Mouse (Mus musculus) E14TG2a.4 (cell line): ENCODE measurements around the gene Fbxl17.

Experiments used
- H3K27me3 ChIP-seq: 2 replicates; pipeline ENCODE4 v1.6.1; 2014; ENCODE audit warnings: low read length, control low read depth; ENCODE audit not compliant: insufficient read depth
- H3K36me3 ChIP-seq: 2 replicates; pipeline ENCODE4 v1.6.1; 2014; ENCODE audit warnings: low read length, control low read depth; ENCODE audit not compliant: insufficient read depth
- H3K4me1 ChIP-seq: replicated peaks from 2 replicates; pipeline ENCODE4 v1.6.1; 2014; ENCODE audit warnings: low read depth, low read length, control low read depth
- H3K4me3 ChIP-seq: replicated peaks from 2 replicates; pipeline ENCODE4 v1.5.1; 2014; ENCODE audit warnings: mild to moderate bottlenecking, low read length
- H3K9me3 ChIP-seq: 2 replicates; pipeline ENCODE4 v1.6.1; 2014; ENCODE audit warnings: low read length, control low read depth
- CTCF ChIP-seq: conservative IDR thresholded peaks from 2 replicates; pipeline ENCODE4 v1.5.1; 2014; ENCODE audit warnings: low read length
- NANOG ChIP-seq: IDR thresholded peaks from 2 replicates; pipeline ENCODE4 v1.6.1; 2014; ENCODE audit warnings: borderline replicate concordance, low read length, mixed read lengths
- POU5F1 ChIP-seq: IDR thresholded peaks from 2 replicates; pipeline ENCODE4 v1.6.1; 2014; ENCODE audit warnings: low read length, borderline replicate concordance

Gene Fbxl17

DNA sequence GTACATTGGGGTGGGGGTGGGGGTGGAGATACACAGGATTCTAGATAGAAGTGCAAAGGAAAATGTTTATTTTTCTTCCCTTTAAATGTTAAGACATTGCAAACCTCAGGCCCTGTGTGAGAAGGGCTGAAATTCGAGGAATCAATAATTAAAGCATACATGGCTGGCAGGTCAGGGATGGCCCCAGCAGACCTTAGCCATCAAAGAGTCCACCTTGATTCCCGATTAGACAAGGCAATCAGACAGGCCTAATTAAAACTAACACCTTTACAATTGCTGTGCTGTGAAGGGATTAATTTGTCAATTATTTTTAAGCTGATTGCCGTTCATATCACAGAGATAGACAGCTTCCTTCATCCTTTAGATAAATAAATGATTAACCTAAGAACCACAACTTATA lies 439.0 kb downstream of the Fbxl17 start:
- Histone ChIP-seq H3K9me3 (no peaks in the 10 kb centered on the region), H3K4me1 (no peaks in the 10 kb centered on the region), H3K4me3 (no peak overlapping the region), H3K27me3 (no peaks in the 10 kb centered on the region), H3K36me3 (no peaks in the 10 kb centered on the region)
- TF ChIP-seq NANOG (no peak), POU5F1 (no peak), CTCF (no peak)

DNA sequence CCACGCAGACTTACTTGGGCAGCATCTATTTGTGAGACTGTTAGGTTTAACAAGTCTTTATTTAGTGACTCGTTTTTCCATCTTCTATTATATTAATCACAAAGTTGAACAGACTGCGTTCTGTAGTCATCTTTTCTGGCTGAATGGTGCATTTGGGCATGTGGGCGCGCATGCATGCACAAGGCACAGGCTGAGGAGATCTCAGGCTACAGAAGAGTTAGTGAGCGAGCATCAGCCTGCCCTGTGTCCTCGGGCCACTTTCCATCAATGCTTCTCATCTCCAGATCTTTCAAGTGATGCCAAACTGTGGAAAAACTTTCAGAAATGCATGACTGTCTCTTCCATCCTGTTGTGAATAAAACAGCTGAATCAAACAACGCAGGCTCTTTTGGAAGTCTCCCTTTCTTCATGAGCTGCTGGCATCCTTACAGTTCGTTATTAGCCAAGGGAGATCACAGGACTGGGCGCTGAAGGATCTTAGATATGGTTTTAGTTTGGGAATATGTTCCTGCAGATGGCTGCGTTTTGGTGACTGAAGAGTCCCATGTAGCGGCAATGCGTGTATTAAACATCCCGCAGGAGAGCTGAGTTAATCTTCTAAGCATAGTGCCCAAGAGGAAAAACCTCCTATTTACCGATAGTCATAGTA lies 442.0 kb downstream of the Fbxl17 start:
- Histone ChIP-seq H3K36me3 (no peaks in the 10 kb centered on the region), H3K27me3 (no peaks in the 10 kb centered on the region), H3K4me1 (no peaks in the 10 kb centered on the region), H3K4me3 (no peak overlapping the region), H3K9me3 (no peaks in the 10 kb centered on the region)
- no peak for TF ChIP-seq POU5F1
- TF ChIP-seq CTCF, result no peak
- no peak for TF ChIP-seq NANOG

DNA sequence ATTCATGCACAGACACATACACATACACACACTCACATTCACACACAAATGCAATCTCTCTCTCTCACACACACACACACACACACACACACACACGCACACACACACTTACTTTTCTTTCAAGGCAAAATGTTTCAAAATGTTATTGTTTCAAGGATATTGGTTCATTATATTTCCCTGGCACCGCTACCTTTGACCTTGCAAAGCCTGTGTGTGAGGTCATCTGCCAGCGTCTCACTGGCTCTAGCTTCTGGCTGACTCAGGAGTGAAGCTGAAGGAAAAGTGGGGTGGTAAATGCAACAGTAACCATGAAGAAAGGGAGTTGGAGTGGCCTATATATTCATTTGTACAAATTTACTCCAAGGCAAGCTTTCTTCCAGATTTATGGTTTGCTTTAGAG lies 442.8 kb downstream of the Fbxl17 start:
- TF ChIP-seq CTCF (no peak), NANOG (no peak), POU5F1 (no peak)
- H3K9me3 ChIP-seq, result no peaks in the 10 kb centered on the region
- H3K36me3 ChIP-seq, result no peaks in the 10 kb centered on the region
- no peaks in the 10 kb centered on the region for H3K4me1 ChIP-seq
- no peaks in the 10 kb centered on the region for H3K27me3 ChIP-seq
- H3K4me3 ChIP-seq, result no peak overlapping the region

DNA sequence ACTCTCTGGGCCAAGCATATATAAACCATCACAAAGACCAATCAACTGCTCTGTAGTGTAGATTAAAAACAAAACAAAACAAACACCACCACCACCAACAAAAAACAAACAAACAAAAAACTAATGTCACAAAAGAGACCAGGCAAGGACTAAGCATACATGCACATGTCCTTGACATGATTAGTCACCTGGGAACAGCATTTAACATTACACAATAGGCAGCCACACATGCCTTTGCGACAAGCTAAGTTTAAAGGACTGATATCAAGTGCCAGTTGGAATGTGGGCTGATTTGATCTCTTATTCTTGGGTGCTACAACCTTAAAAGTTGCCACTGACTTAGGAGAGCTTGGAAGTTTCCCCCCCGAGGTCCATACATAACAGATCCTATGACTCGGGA lies 446.5 kb downstream of the Fbxl17 start:
- Histone ChIP-seq H3K9me3 (no peaks in the 10 kb centered on the region), H3K4me3 (no peak overlapping the region), H3K4me1 (no peaks in the 10 kb centered on the region), H3K27me3 (no peaks in the 10 kb centered on the region), H3K36me3 (no peaks in the 10 kb centered on the region)
- TF ChIP-seq CTCF (no peak), POU5F1 (no peak), NANOG (no peak)

DNA sequence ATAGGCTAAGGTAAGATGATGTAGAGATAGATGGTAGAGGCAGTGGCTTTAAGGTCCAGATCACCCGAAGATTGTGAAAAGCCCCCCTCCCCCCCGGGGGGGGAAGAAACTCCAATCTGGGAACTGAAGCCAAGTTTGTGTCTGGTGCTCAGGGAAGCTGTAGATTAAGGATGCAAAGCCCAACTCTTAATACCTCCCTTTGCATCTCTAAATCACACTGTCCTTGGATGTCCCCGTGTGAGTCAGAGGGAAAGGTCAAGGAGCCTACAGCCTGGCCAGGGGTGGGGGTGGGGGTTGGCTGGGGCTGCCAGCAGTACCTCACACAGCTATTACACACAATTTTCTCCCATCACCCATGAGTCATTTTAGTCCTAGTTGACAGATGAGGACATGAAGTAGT lies 453.4 kb downstream of the Fbxl17 start:
- TF ChIP-seq CTCF (no peak), POU5F1 (no peak), NANOG (no peak)
- Histone ChIP-seq H3K4me3 (no peak overlapping the region), H3K27me3 (no peaks in the 10 kb centered on the region), H3K4me1 (no peaks in the 10 kb centered on the region), H3K36me3 (no peaks in the 10 kb centered on the region), H3K9me3 (peaks cover 3% of the 10 kb centered on the region; the same call in 1 of the 2 replicates)

DNA sequence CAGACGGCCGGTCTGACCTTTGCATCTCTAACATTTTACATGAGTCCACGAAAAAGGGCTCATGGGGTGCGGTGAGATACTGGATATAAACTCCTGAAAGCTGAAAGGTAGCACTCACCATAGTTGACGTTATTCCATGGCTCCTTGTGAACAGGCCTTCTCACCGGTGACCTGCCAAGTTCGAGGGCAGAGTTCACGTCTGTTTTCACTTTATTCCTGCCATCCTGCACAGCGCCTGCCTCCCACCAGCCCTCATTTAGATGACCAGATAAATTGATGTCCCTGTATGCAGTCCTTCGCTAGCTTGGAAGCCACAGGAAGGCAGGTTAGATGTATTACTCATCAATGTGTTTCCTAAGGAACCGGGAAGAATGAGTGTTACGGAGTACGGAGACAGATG lies 454.5 kb downstream of the Fbxl17 start:
- Histone ChIP-seq H3K36me3 (no peaks in the 10 kb centered on the region), H3K27me3 (no peaks in the 10 kb centered on the region), H3K4me1 (no peaks in the 10 kb centered on the region), H3K4me3 (no peak overlapping the region), H3K9me3 (peaks cover 13% of the 10 kb centered on the region; the same call in 1 of the 2 replicates)
- TF ChIP-seq POU5F1 (no peak), NANOG (no peak), CTCF (no peak)

DNA sequence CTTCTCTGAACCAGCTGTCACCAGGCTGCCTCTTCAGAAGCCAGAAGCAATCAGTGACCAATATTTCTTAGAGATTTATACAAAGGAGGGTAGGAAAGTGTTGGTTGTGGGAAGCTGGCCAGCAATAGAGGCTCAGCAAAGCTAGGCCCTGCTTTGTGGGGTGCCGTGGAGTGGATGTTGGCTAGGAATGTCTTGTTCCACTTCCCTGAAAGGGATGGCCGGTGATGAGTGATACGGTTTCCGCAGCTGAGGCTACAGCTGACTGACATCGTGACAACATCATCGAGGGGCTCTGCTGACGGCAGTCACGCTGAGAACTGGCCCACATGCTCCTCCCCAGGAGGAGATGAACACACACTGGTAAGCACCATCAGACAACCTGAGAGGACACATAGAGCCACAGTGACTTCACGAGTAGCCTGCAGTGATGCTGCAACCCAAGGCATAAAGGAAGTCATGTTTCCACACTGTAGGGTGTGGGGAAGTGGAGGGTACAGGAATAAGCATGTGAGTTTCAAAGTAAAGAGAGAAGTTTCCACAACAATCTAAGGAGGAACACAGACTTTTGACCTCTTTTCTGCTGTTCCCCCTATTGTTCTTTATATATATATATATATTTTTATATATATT lies 456.7 kb downstream of the Fbxl17 start:
- Histone ChIP-seq H3K9me3 (peaks cover 22% of the 10 kb centered on the region), H3K4me3 (no peak overlapping the region), H3K27me3 (no peaks in the 10 kb centered on the region), H3K4me1 (no peaks in the 10 kb centered on the region), H3K36me3 (no peaks in the 10 kb centered on the region)
- TF ChIP-seq NANOG (no peak), CTCF (no peak), POU5F1 (no peak)

DNA sequence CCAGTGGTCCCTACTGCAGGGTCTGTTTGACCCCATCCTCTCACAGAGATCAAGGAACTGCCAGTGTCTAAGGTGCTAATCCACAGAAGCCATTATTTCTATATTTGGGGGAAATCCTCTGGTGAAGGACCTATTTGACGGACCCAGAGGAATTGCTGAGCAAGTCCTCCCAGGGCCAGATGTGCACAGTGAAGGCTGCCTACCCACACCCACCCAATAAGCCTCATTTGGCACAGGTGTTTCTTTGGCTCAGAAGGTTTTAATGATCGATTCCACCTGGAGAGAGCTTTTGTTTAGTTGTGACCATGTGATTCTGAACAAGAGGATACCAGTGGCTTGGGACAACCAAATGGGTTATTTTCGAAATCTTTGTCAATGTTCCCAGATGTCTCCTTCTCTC lies 462.3 kb downstream of the Fbxl17 start:
- H3K9me3 ChIP-seq, result peaks cover 25% of the 10 kb centered on the region
- H3K4me1 ChIP-seq, result no peaks in the 10 kb centered on the region
- H3K4me3 ChIP-seq, result no peak overlapping the region
- H3K27me3 ChIP-seq, result no peaks in the 10 kb centered on the region
- no peaks in the 10 kb centered on the region for H3K36me3 ChIP-seq
- no peak for TF ChIP-seq POU5F1
- no peak for TF ChIP-seq CTCF
- TF ChIP-seq NANOG, result no peak
